Mouse (Mus musculus) left cerebral cortex, adult 6 months (tissue): ENCODE data around the gene Bhmt2. TPM values are rescaled to one million over a fixed set of nuclear protein-coding genes. Genes with fewer than 3 reads are reported as not detected.

Source experiments
- long read RNA-seq, 2 experiments: library from polyadenylated mRNA; unstranded; transcript quantifications; one replicate each; pipeline ENCODE4 v2.0.0; 2019 to 2020
- polyA plus RNA-seq: library from polyadenylated mRNA; unstranded; fragments of <200 nt; fragmentation: Nextera tagmentation; gene quantifications from 2 replicates; pipeline ENCODE4 v1.2.3, GENCODE M21; 2021

The Bhmt2 gene
- polyA plus RNA-seq, result not detected in 2 replicates
- long read RNA-seq, experiment 1, partial matches to known transcripts, result 0 of 1 reads
- long read RNA-seq, experiment 1, other reads (novel, unspliced or antisense), result 0 of 1 reads
- long read RNA-seq, experiment 2, result 0 reads

DNA sequence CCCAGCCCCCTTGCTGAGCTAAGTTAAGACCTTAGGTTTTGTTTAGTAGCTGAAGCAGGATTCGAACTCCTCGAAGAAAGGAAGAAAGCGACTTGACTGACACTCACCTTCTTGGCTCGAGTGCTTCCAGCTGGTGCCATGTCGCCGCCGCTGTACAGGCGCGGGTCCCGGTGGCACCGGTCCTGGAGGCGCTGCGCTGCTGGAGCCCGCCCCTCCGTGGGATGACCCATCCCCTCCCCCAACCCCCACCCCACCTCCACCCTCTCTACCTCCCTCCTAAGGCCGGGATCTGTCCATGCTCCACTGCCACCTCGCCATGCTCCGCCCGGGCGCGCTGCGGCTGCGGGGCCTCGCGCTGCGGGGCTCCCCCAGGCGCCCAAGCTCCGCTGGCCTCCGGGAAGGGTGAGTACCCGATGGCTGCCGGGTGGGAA lies at the start of gene Bhmt2, which contains the start of gene Dmgdh:
TSS of gene Bhmt2 (minus strand) at position 172 of the 431 bp plus-strand sequence.
TSS of gene Dmgdh (plus strand) at position 303 of the 431 bp plus-strand sequence.

DNA sequence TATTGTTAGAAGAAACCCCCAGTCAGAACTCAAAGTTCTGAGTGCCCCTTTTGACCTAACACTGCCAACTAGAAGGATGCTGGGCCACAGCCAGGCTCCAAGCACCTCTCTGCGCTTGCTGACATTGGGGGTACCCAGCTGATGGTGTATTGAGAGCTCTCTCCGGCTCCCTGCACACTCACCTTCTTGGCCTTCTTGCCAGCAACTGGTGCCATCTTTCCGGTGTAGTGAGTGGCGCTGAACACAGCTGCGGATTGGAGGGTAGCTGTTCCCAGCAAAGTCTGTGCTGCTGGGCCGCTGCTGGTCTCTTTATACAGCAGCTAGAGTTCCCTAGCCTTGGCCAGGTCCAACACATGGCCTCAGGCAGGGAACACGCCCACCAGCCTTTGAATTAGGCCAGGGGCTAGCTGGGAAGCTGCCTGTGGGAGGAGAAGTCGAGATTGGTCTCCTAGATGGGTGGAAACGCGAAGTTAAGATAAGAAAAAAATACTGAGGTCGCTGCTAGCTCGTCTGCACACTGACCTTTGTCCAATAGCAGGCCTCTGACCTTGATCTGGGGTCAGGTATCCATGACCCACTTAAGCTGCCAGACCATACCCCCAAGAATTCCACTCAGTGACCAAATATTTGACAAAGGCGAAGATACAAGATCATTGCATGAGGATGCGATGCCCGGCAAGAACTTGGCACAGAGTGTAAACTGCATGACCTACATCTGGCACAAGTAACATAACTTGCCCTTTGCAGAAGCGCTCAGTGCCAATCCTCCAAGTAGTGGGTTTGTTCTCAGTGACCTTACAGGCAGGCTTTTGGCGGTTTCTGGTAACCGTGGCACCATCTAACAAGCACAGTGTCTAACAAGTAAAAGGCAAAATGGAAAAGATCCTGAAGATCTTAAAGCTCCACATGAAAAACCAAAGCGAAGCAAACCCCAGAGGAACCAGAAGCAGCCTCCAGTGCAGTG lies 36.5 kb downstream of the Bhmt2 start, which contains the start of gene Bhmt:
TSS of gene Bhmt (minus strand) at position 680 of the 964 bp plus-strand sequence.

Other genes with a start within 250 kb of the Bhmt2 start
- gene Jmy, start 174.5 kb downstream of the Bhmt2 start, polyA plus RNA-seq, result 2.9 and 3.4 TPM in 2 replicates
- gene Bhmt, start 36.3 kb downstream of the Bhmt2 start, polyA plus RNA-seq, result not detected in 2 replicates
- 0.10 and 0.13 TPM in 2 replicates for gene Dmgdh, start 131 bp upstream of the Bhmt2 start, polyA plus RNA-seq
- 42.4 and 54.6 TPM in 2 replicates for gene Arsb, start 97.3 kb upstream of the Bhmt2 start, polyA plus RNA-seq